Mouse (Mus musculus): ENCODE measurements at regions not wholly inside any gene's neighbourhood (a gene's known extent, or its start where the extent isn't known, plus 50 kb on each side); places are given as distances from the start of the nearest gene placed in this dataset.

DNA sequence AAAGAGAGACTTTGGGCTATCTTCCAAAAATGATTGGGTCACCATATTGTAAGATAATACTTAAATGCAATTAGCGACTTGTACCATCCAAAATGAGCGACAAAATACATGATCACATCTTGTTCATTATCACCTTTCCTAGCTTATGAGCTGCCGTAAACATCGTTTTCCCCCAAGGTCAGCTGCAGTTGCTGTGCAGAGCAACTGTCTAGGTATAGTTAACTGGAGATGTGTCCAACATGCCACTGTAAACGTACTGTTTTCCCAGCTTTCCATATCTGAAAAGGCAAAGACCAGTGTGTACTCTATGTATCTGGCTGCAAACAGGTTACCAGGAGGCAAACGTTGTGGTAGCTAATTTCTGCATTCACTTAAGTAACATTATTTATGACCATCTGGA, 86.3 kb upstream of the Tab2 start:
- no peak overlapping the region for H3K9ac ChIP-seq (ENCODE audit: low read length)
- no peak overlapping the region for H3K4me2 ChIP-seq (ENCODE audit: low read depth, severe bottlenecking)
- no peak overlapping the region for H3K27ac ChIP-seq (replicated peaks; ENCODE audit: low read depth, low read length)
- DNase-seq (ENCODE audit: low spot score) (no peak), ATAC-seq (ENCODE audit: insufficient number of reproducible peaks, low FRiP score, low TSS enrichment, low read depth) (no peak)
- no peak overlapping the region for H3K4me3 ChIP-seq (ENCODE audit: low read depth, low read length)
- no peaks in the 10 kb centered on the region for H3K9me3 ChIP-seq (ENCODE audit: control insufficient read depth, low read length)
- H3K4me1 ChIP-seq (ENCODE audit: control insufficient read depth, insufficient read depth, low read length): peaks cover 3% of the 10 kb centered on the region; the same call in 1 of the 2 replicates
- H3K27me3 ChIP-seq (ENCODE audit: control insufficient read depth, insufficient read depth, low read length): no peaks in the 10 kb centered on the region
- H3K36me3 ChIP-seq (ENCODE audit: control insufficient read depth, insufficient read depth, low read length): no peaks in the 10 kb centered on the region
- 78% methylated on average over 6 of the region's 6 CpGs for WGBS

DNA sequence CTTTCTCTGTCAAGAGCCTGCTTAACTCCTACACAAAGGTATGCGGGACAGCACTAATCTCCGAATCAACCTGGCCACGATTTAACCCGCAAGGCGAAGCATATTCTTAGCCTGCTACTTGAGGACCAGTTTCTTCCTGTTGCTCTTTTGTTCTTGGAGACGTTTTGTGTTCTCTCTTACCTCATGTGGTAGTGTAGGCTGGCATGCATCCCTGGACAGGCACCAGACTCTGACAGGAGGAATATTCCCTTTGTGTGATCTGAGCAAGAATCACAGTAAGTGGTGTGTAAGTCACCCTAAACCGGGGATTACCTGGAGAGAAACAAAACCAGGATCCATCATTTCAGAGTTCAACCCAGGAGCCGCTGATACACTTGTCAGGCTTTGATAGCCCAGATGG, 85.8 kb upstream of the Tab2 start:
- ATAC-seq (ENCODE audit: insufficient number of reproducible peaks, low FRiP score, low TSS enrichment, low read depth) (no peak), DNase-seq (ENCODE audit: low spot score) (no peak)
- Histone ChIP-seq H3K27me3 (ENCODE audit: control insufficient read depth, insufficient read depth, low read length) (no peaks in the 10 kb centered on the region), H3K9me3 (ENCODE audit: control insufficient read depth, low read length) (no peaks in the 10 kb centered on the region), H3K9ac (ENCODE audit: low read length) (no peak overlapping the region), H3K36me3 (ENCODE audit: control insufficient read depth, insufficient read depth, low read length) (no peaks in the 10 kb centered on the region), H3K4me3 (ENCODE audit: low read depth, low read length) (no peak overlapping the region), H3K27ac (replicated peaks; ENCODE audit: low read depth, low read length) (no peak overlapping the region), H3K4me2 (ENCODE audit: low read depth, severe bottlenecking) (no peak overlapping the region), H3K4me1 (ENCODE audit: control insufficient read depth, insufficient read depth, low read length) (peaks cover 3% of the 10 kb centered on the region; the same call in 1 of the 2 replicates)
- 72% methylated on average over 8 of the region's 8 CpGs for WGBS

DNA sequence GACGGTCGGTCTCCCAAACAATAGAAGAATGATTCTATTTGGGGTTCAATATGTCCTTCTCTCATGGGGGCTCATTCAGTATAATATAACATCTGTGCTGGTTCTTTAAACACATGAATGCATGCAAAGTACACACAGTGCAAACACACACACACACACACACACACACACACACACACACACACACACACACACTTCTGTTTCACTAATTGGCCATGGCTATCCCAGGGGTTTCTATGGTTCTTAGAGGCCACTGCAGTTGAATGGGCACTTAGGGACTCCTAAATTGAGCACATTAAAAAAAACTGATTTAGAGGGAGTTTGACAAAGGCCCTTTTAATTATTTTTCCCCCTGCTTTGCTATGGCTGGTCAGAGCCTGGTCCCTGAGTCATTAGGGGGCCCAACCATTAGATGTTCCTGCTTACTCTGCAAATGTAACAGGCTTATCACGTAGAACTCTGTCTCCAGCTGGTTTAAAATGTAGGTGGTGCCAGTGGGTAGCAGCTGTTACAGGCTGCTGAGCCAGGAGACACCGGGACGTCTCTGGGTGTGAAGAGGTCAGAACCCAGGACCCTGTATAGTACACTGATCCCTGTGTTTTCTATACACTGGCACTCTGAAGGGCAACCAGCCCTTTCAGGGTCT, 82.1 kb upstream of the Tab2 start:
- Histone ChIP-seq H3K9ac (ENCODE audit: low read length) (no peak overlapping the region), H3K27me3 (ENCODE audit: control insufficient read depth, insufficient read depth, low read length) (no peaks in the 10 kb centered on the region), H3K4me3 (ENCODE audit: low read depth, low read length) (no peak overlapping the region), H3K27ac (replicated peaks; ENCODE audit: low read depth, low read length) (peak overlapping the region; percentile 59; the same call in 1 of the 2 replicates), H3K36me3 (ENCODE audit: control insufficient read depth, insufficient read depth, low read length) (no peaks in the 10 kb centered on the region), H3K4me1 (ENCODE audit: control insufficient read depth, insufficient read depth, low read length) (peaks cover 3% of the 10 kb centered on the region; the same call in 1 of the 2 replicates), H3K4me2 (ENCODE audit: low read depth, severe bottlenecking) (no peak overlapping the region), H3K9me3 (ENCODE audit: control insufficient read depth, low read length) (no peaks in the 10 kb centered on the region)
- peak; percentile 73; the same call in 1 of the 2 replicates for ATAC-seq (ENCODE audit: insufficient number of reproducible peaks, low FRiP score, low TSS enrichment, low read depth)
- no peak for DNase-seq (ENCODE audit: low spot score)
- 39% methylated on average over 5 of the region's 5 CpGs for WGBS

DNA sequence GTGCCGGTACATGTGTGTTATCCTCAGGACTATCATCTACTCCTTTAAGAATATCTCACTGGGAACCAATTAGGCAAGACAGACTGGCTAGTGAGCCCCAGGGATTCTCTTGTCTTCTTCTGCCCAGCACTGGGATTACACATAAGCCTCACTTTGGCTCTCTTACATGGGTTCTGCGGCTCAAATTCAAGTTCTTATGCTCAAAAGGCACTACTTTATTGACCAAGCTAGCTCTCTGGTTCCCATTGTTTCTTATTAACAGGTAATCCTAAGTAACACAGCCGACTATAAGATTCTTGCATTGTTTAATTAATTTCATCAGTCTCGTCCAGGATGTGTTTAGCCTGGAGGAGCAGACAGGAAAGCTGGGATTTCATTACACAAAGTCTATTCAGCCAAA, 80.3 kb upstream of the Tab2 start:
- H3K4me3 ChIP-seq (ENCODE audit: low read depth, low read length): no peak overlapping the region
- no peak overlapping the region for H3K27ac ChIP-seq (replicated peaks; ENCODE audit: low read depth, low read length)
- H3K4me2 ChIP-seq (ENCODE audit: low read depth, severe bottlenecking): no peak overlapping the region
- peaks cover 3% of the 10 kb centered on the region; the same call in 1 of the 2 replicates for H3K4me1 ChIP-seq (ENCODE audit: control insufficient read depth, insufficient read depth, low read length)
- H3K27me3 ChIP-seq (ENCODE audit: control insufficient read depth, insufficient read depth, low read length): no peaks in the 10 kb centered on the region
- DNase-seq (ENCODE audit: low spot score): no peak
- H3K9me3 ChIP-seq (ENCODE audit: control insufficient read depth, low read length): no peaks in the 10 kb centered on the region
- no peak overlapping the region for H3K9ac ChIP-seq (ENCODE audit: low read length)
- H3K36me3 ChIP-seq (ENCODE audit: control insufficient read depth, insufficient read depth, low read length): no peaks in the 10 kb centered on the region
- WGBS: 77% methylated on average over 4 of the region's 4 CpGs
- no peak for ATAC-seq (ENCODE audit: insufficient number of reproducible peaks, low FRiP score, low TSS enrichment, low read depth)

DNA sequence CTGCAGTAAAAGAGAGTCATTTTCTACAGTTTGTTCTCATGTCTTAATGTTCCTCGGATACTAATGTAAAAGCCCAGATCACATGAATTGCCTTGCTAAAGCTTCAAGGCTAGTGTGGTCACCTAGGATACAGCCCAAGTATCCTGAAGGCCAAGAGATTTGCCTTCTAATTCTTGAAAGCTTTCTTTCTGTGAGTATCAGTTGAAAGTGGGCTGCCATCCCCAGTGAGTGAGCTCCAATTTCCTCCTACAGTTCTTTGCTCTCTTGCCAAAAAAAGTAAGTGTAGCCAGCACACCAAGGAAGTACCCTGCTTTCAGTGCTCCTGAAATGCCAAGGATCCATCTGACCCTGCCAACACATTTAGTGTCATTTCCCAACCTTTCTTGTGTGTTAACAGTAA, 79.3 kb upstream of the Tab2 start:
- WGBS: 71% methylated on average over 1 of the region's 1 CpGs
- Histone ChIP-seq H3K27me3 (ENCODE audit: control insufficient read depth, insufficient read depth, low read length) (no peaks in the 10 kb centered on the region), H3K4me1 (ENCODE audit: control insufficient read depth, insufficient read depth, low read length) (peaks cover 3% of the 10 kb centered on the region; the same call in 1 of the 2 replicates), H3K9me3 (ENCODE audit: control insufficient read depth, low read length) (no peaks in the 10 kb centered on the region), H3K9ac (ENCODE audit: low read length) (no peak overlapping the region), H3K4me3 (ENCODE audit: low read depth, low read length) (no peak overlapping the region), H3K4me2 (ENCODE audit: low read depth, severe bottlenecking) (no peak overlapping the region), H3K27ac (replicated peaks; ENCODE audit: low read depth, low read length) (no peak overlapping the region), H3K36me3 (ENCODE audit: control insufficient read depth, insufficient read depth, low read length) (no peaks in the 10 kb centered on the region)
- DNase-seq (ENCODE audit: low spot score) (no peak), ATAC-seq (ENCODE audit: insufficient number of reproducible peaks, low FRiP score, low TSS enrichment, low read depth) (no peak)

DNA sequence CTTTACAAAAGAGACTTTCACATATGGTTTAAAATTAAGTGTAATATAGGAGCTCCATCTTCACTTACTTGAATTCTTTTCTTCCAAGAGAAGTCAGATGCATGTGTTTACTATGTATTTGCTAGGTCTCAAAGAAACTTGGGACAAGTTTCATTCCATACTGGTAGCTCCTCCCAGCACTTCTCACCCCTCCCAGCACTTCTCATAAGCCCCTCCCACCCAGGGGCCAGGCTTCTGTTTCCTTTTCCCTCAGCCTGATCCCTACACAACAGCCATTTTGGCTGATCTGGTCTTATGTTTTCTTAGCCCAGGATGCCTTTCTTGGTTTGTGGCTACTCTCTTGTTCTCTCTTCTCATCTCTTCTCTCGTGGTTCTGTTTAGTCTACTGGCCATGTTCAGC, 76.2 kb upstream of the Tab2 start:
- ATAC-seq (ENCODE audit: insufficient number of reproducible peaks, low FRiP score, low TSS enrichment, low read depth) (no peak), DNase-seq (ENCODE audit: low spot score) (no peak)
- no peaks in the 10 kb centered on the region for H3K36me3 ChIP-seq (ENCODE audit: control insufficient read depth, insufficient read depth, low read length)
- H3K4me2 ChIP-seq (ENCODE audit: low read depth, severe bottlenecking): no peak overlapping the region
- H3K9me3 ChIP-seq (ENCODE audit: control insufficient read depth, low read length): no peaks in the 10 kb centered on the region
- 79% methylated on average over 1 of the region's 1 CpGs for WGBS
- H3K4me3 ChIP-seq (ENCODE audit: low read depth, low read length): no peak overlapping the region
- H3K4me1 ChIP-seq (ENCODE audit: control insufficient read depth, insufficient read depth, low read length): no peaks in the 10 kb centered on the region
- no peak overlapping the region for H3K27ac ChIP-seq (replicated peaks; ENCODE audit: low read depth, low read length)
- H3K9ac ChIP-seq (ENCODE audit: low read length): no peak overlapping the region
- H3K27me3 ChIP-seq (ENCODE audit: control insufficient read depth, insufficient read depth, low read length): no peaks in the 10 kb centered on the region

DNA sequence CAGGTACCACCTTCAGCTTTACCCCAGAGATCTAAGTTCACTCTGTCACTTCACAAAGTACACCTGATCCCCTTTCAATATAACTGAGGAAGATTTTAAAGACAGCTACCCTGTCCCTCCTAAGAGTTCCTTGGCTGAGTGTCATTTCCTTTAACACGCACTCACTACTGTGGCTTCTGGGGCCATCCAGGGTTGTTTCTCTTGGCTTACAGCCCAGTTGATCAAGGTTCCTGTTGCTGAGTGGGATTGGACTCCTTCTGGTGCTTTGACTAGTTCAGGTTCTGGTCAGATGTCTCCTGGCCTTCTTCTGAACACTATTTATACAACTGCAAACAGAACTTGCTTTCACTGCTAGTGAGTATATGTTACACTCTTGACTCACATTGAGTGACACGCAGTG, 72.8 kb upstream of the Tab2 start:
- ATAC-seq (ENCODE audit: insufficient number of reproducible peaks, low FRiP score, low TSS enrichment, low read depth) (no peak), DNase-seq (ENCODE audit: low spot score) (no peak)
- 0 out of 2 replicates have a peak, but pooled peaks cover 2% of the 10 kb centered on the region for H3K4me1 ChIP-seq (ENCODE audit: control insufficient read depth, insufficient read depth, low read length)
- H3K27me3 ChIP-seq (ENCODE audit: control insufficient read depth, insufficient read depth, low read length): no peaks in the 10 kb centered on the region
- 77% methylated on average over 2 of the region's 2 CpGs for WGBS
- no peaks in the 10 kb centered on the region for H3K9me3 ChIP-seq (ENCODE audit: control insufficient read depth, low read length)
- no peaks in the 10 kb centered on the region for H3K36me3 ChIP-seq (ENCODE audit: control insufficient read depth, insufficient read depth, low read length)
- H3K9ac ChIP-seq (ENCODE audit: low read length): no peak overlapping the region
- no peak overlapping the region for H3K4me3 ChIP-seq (ENCODE audit: low read depth, low read length)
- H3K27ac ChIP-seq (replicated peaks; ENCODE audit: low read depth, low read length): no peak overlapping the region
- H3K4me2 ChIP-seq (ENCODE audit: low read depth, severe bottlenecking): no peak overlapping the region

DNA sequence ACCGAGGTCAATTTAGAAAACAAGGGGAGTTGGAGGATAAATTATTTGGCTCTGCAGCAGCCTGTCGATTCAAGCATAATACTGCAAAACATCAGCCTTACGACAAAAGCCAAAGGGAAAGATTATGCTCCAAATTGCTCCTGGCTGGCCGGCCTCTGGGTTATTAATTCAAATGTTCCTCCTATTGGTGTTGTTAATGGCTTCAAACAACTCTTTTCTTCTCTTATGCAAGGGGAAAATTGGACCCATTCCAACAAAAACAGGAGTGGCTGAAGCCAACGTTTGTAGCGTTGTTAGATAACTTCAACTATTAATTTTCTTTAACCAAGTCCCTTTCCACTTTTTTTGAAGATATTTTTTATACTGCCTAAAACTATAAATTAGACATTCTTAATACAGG, 71.0 kb upstream of the Tab2 start:
- no peak overlapping the region for H3K4me2 ChIP-seq (ENCODE audit: low read depth, severe bottlenecking)
- no peaks in the 10 kb centered on the region for H3K27me3 ChIP-seq (ENCODE audit: control insufficient read depth, insufficient read depth, low read length)
- WGBS: 41% methylated on average over 6 of the region's 6 CpGs
- DNase-seq (ENCODE audit: low spot score) (no peak), ATAC-seq (ENCODE audit: insufficient number of reproducible peaks, low FRiP score, low TSS enrichment, low read depth) (no peak)
- no peak overlapping the region for H3K27ac ChIP-seq (replicated peaks; ENCODE audit: low read depth, low read length)
- H3K9me3 ChIP-seq (ENCODE audit: control insufficient read depth, low read length): no peaks in the 10 kb centered on the region
- no peak overlapping the region for H3K4me3 ChIP-seq (ENCODE audit: low read depth, low read length)
- H3K9ac ChIP-seq (ENCODE audit: low read length): no peak overlapping the region
- H3K4me1 ChIP-seq (ENCODE audit: control insufficient read depth, insufficient read depth, low read length): 0 out of 2 replicates have a peak, but pooled peaks cover 2% of the 10 kb centered on the region
- H3K36me3 ChIP-seq (ENCODE audit: control insufficient read depth, insufficient read depth, low read length): no peaks in the 10 kb centered on the region

DNA sequence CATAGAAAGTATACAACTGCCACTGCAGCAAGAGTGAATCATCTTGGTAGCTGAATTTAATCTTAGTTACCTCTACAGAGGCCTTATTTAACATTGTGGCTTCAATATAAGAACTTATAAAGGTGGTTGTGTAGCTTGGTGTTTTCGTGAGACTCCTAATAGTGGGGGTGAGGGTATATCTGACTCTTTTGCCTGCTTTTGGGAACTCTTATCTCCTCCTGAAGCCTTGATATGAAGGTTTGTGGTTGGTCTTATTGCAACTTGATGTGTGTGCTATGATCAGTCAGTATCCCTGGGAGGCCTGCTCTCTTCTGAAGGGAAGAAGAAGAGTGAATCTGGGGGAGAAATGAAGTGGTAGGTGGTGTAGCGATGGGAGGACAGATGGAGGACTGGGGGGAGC, 67.7 kb upstream of the Tab2 start:
- 0 out of 2 replicates have a peak, but pooled peaks cover 2% of the 10 kb centered on the region for H3K4me1 ChIP-seq (ENCODE audit: control insufficient read depth, insufficient read depth, low read length)
- DNase-seq (ENCODE audit: low spot score): no peak
- H3K27ac ChIP-seq (replicated peaks; ENCODE audit: low read depth, low read length): no peak overlapping the region
- H3K4me3 ChIP-seq (ENCODE audit: low read depth, low read length): no peak overlapping the region
- 87% methylated on average over 2 of the region's 2 CpGs for WGBS
- no peak overlapping the region for H3K9ac ChIP-seq (ENCODE audit: low read length)
- no peaks in the 10 kb centered on the region for H3K36me3 ChIP-seq (ENCODE audit: control insufficient read depth, insufficient read depth, low read length)
- no peak overlapping the region for H3K4me2 ChIP-seq (ENCODE audit: low read depth, severe bottlenecking)
- H3K9me3 ChIP-seq (ENCODE audit: control insufficient read depth, low read length): no peaks in the 10 kb centered on the region
- H3K27me3 ChIP-seq (ENCODE audit: control insufficient read depth, insufficient read depth, low read length): no peaks in the 10 kb centered on the region
- no peak for ATAC-seq (ENCODE audit: insufficient number of reproducible peaks, low FRiP score, low TSS enrichment, low read depth)

All from limb, embryonic 11.5 days (tissue).